Mouse (Mus musculus) heart, postnatal 0 days (tissue): ENCODE data around the gene Bcam. TPM values are rescaled to one million over a fixed set of nuclear protein-coding genes. Genes with fewer than 3 reads are reported as not detected.

Experiments
- ATAC-seq: fragments of 200-750 bp; cut with Nextera tagmentation; 2 replicates; pipeline ENCODE4 v1.8.0; 2017; ENCODE audit warnings: low read depth, moderate number of reproducible peaks, moderate library complexity; ENCODE audit not compliant: insufficient read depth
- DNase-seq: peaks from one replicate; pipeline ENCODE4 v3.0.0-alpha.2; 2016; ENCODE audit warnings: low spot score
- H3K27ac ChIP-seq: fragments of 300-500 bp; sonication (generic); 2 replicates; pipeline ENCODE4 v1.5.1; 2014; ENCODE audit warnings: low read depth, mild to moderate bottlenecking
- H3K27me3 ChIP-seq: fragments of 300-500 bp; sonication (generic); 2 replicates; pipeline ENCODE4 v1.6.1; 2014; ENCODE audit warnings: low read length, mixed read lengths; ENCODE audit not compliant: control insufficient read depth, insufficient read depth
- H3K36me3 ChIP-seq: fragments of 300-500 bp; sonication (generic); replicated peaks from 2 replicates; pipeline ENCODE4 v1.6.1; 2014; ENCODE audit warnings: low read length, mixed read lengths; ENCODE audit not compliant: control insufficient read depth, insufficient read depth
- H3K4me1 ChIP-seq: fragments of 300-500 bp; sonication (generic); 2 replicates; pipeline ENCODE4 v1.6.1; 2014; ENCODE audit warnings: antibody characterized with exemption; ENCODE audit not compliant: control insufficient read depth, insufficient read depth
- H3K4me2 ChIP-seq: fragments of 300-500 bp; sonication (generic); 2 replicates; pipeline ENCODE4 v1.6.1; 2014; ENCODE audit warnings: low read depth, mild to moderate bottlenecking, low read length, moderate library complexity
- H3K4me3 ChIP-seq: fragments of 300-500 bp; sonication (generic); 2 replicates; pipeline ENCODE4 v1.5.1; 2014; ENCODE audit warnings: low read depth, low read length
- H3K9ac ChIP-seq: fragments of 300-500 bp; sonication (generic); replicated peaks from 2 replicates; pipeline ENCODE4 v1.6.1; 2014; ENCODE audit warnings: low read depth, low read length, mixed read lengths
- H3K9me3 ChIP-seq: fragments of 300-500 bp; sonication (generic); replicated peaks from 2 replicates; pipeline ENCODE4 v1.6.1; 2016; ENCODE audit warnings: low read length; ENCODE audit not compliant: control insufficient read depth
- CTCF ChIP-seq: IDR thresholded peaks from 2 replicates; pipeline ENCODE4 v1.5.1; 2016; ENCODE audit warnings: antibody characterized with exemption, control low read depth, low read depth
- EP300 ChIP-seq: IDR thresholded peaks from 2 replicates; pipeline ENCODE4 v1.6.1; 2016; ENCODE audit warnings: antibody characterized with exemption, low read depth
- WGBS: fragments of 180-500 bp; shearing (Covaris S2); extraction: QIAGEN DNeasy Blood & Tissue Kit; methylation state at CpG from one replicate; pipeline ENCODE4 v1.1.7; 2014; 5-methylcytosine and 5-hydroxymethylcytosine counted together
- polyA plus RNA-seq: library from polyadenylated mRNA; unstranded; fragments of >200 nt; fragmentation: Nextera tagmentation; extraction: Ambion mirVana; gene quantifications from 2 replicates; pipeline ENCODE4 v1.2.1, GENCODE M21; 2015
- total RNA-seq: library from RNA; depleted of rRNA; stranded (reverse); fragments of >200 nt; gene quantifications from 2 replicates; pipeline ENCODE4 v1.2.3, GENCODE M21; 2014; ENCODE audit warnings: low replicate concordance

Bcam gene
- total and polyA plus RNA-seq, 2 experiments from 2014 or later, result 293 to 697 TPM

DNA sequence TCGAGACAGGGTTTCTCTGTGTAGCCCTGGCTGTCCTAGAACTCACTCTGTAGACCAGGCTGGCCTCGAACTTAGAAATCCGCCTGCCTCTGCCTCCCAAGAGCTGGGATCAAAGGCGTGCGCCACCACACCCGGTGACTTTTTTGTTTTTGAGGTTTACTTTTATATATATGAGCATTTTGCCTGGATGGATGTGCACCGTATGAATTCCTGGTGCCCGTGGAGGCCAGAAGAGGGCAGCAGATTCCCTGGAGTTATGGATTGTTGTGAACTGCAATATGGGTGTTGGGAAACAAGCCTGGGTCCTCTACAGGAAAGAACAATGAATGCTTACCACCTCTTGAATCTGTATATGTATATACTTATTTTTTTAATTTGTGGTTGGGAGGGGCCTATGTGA, 18.2 kb downstream of the Bcam start:
- no peak overlapping the region for H3K4me3 ChIP-seq
- DNase-seq, result no peak
- WGBS, result 75% methylated on average over 8 of the region's 8 CpGs
- no peaks in the 10 kb centered on the region for H3K27me3 ChIP-seq
- H3K9ac ChIP-seq, result no peak overlapping the region
- no peak overlapping the region for H3K27ac ChIP-seq
- TF ChIP-seq CTCF (peak; percentile 51), EP300 (no peak)
- H3K4me2 ChIP-seq, result no peak overlapping the region
- H3K9me3 ChIP-seq, result no peaks in the 10 kb centered on the region
- no peak for ATAC-seq
- 0 out of 2 replicates have a peak, but pooled peaks cover 1% of the 10 kb centered on the region for H3K36me3 ChIP-seq
- peaks cover 58% of the 10 kb centered on the region for H3K4me1 ChIP-seq

DNA sequence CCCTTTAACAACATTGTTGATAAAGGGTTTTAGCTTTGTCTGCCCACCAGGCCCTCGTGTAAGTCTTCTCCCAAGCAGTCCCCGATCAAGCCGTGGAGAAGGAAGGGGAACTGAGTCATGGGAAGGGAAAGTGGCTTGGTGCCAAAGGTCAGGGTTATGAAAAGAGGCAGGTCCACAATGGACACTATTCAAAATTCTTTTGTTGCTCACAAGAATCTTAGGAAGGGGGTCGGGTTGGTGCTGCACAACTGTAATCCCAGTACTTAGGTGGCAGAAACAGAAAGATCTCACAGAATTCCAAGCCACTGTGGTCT, 19.8 kb downstream of the Bcam start:
- H3K4me2 ChIP-seq, result peak overlapping the region; percentile 67; the same call in 1 of the 2 replicates
- DNase-seq, result no peak
- H3K27me3 ChIP-seq, result no peaks in the 10 kb centered on the region
- peak overlapping the region; percentile 77 for H3K27ac ChIP-seq
- peaks cover 58% of the 10 kb centered on the region for H3K4me1 ChIP-seq
- H3K9ac ChIP-seq, result no peak overlapping the region
- ATAC-seq, result no peak
- no peaks in the 10 kb centered on the region for H3K9me3 ChIP-seq
- H3K4me3 ChIP-seq, result no peak overlapping the region
- TF ChIP-seq CTCF, result no peak
- no peak for TF ChIP-seq EP300
- 29% methylated on average over 4 of the region's 4 CpGs for WGBS
- no peaks in the 10 kb centered on the region for H3K36me3 ChIP-seq

DNA sequence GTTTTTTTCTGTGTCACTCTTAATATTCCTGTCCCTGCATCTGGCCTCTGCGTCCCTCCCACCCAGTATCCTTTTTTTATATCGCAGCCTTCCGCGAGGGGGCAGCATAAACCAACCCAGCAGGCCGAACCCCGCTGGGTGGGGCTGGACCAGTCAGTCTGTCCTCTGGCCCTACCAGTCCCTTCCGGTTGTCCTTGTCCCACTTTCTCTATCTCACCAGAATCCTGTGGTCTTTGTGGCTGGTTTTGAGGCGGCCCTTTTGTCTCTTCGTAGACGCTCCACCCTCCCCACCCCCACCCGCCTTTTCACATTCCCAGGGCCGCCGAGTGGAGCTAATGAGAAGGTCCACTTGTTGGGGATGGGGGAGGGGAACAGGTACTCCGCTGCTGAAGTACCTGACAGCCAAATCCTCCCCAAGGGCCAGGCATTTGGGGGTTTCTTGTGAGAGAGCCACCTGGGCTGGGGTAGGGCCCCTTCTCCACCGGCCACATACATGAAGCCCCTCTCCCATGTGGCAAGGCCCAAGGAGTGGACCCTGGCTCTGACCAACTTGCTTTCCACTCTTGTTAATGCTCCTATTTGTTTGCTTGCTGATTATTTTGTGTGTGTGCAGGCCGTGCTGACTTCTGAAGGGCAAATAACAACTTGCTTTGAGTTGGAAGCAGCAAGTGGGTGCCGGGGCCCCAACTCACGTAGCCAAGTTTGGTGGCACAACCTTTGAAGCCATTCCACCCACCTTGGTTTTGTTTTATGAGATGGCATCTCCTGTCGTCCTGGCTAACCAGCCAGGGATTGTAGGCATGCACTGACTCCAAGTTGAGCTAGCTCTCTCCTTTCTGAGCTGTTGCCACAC, 20.4 kb downstream of the Bcam start, which contains the start of gene Nectin2:
Gene Nectin2 (minus strand): TSS at position 267 of the 853 bp plus-strand sequence.
- 17% methylated on average over 19 of the region's 19 CpGs for WGBS
- H3K4me1 ChIP-seq, result peaks cover 57% of the 10 kb centered on the region
- TF ChIP-seq EP300 (peak; percentile 68), CTCF (peak; percentile 92)

DNA sequence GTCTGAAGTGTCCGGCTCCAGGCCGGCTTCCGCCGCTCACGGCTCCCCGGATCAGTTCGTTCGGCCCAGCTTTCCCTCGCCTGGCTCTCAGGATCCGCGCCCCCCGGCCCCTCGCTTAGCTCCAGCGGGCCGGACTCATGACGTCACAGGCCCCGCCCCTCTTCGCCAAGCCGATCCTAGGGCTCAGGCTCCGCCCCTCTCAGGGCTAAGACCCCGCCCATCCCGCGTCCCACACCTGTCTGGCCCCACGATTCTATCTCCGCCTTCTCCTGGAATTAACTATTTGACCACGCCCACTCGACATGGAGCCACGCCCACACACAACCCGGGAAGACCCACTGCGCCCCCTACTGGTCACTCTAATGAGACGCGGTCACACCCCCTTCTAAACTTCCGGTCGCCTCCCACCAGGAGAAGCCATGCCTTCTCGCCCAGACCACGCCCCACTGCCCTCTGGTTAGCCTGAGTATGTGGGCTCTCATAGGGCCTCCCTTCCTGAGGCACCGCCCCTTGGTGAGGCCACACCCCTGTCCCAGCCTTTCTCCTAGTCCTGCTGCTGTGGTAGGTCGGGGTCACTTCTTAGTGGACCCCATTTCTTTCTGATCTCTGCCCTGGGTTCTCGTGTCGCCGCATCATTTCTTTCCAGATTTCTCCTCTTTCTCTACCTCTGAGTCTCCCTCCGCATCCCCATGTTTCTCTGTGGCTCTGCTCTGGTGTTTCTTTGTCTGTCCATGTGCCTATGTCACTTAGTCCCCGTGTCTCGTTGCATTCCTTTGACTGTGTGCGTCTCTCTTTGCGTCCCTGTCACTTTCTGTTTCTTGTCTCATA, 21.2 kb downstream of the Bcam start:
- Histone ChIP-seq H3K9ac (peak overlapping the region; percentile 87), H3K36me3 (no peaks in the 10 kb centered on the region), H3K4me2 (peak overlapping the region; percentile 99), H3K9me3 (no peaks in the 10 kb centered on the region), H3K4me1 (peaks cover 58% of the 10 kb centered on the region), H3K27ac (peak overlapping the region; percentile 91), H3K4me3 (peak overlapping the region; percentile 81), H3K27me3 (no peaks in the 10 kb centered on the region)
- DNase-seq (peak; percentile 99), ATAC-seq (peak; percentile 92)
- TF ChIP-seq EP300, result no peak
- TF ChIP-seq CTCF, result peak; percentile 81
- WGBS, result under 1% methylated on average over 35 of the region's 46 CpGs

More for the DNA sequence above, 20.4 kb downstream of the Bcam start, which contains the start of gene Nectin2:
- peak within 1 kb of the TSS; percentile 99 for H3K4me2 ChIP-seq
- no peaks in the 10 kb centered on the region for H3K9me3 ChIP-seq
- no peaks in the 10 kb centered on the region for H3K27me3 ChIP-seq
- H3K9ac ChIP-seq, result peak within 1 kb of the TSS; percentile 87
- H3K36me3 ChIP-seq, result no peaks in the 10 kb centered on the region
- peak within 1 kb of the TSS; percentile 91 for H3K27ac ChIP-seq
- ATAC-seq (peak; percentile 74), DNase-seq (peak; percentile 94)
- H3K4me3 ChIP-seq, result peak within 1 kb of the TSS; percentile 81
